ENCODE assay signal across 9 mouse cellular contexts in the genomic region with DNA sequence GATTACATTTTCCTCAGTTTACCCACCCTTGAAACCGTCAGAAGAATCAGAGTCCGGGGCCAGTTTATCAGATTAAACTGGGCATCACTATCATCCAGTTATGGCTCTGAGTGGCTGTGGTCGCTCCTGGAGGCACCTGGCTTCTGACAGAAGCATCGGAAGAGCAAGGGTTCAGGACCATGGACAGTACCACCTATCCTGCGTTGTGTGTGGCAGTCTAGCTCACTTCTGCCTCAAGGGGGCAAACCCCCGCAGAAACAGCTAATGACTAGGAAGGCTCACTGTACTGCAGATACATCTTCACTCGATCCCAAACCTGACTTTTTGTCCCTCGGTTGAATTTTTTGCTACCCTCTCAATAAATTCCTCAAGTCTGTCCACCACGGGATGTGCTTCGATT.
DNase-seq lines count a peak whose midpoint lies in the region; ATAC-seq and TF ChIP-seq lines count a peak whose summit lies in the region.
"Had no signal": no experiment of that assay in that cellular context is flagged by ENCODE, and none has a peak within 500 bp of the region (broad histone marks: within the 10 kb centered on the region; RNA-seq: fewer than 3 reads in every experiment).

No protein-coding gene starts in this region.

- TF ChIP-seq CTCF in kidney, postnatal 0 days (IDR thresholded peaks at IDR 0.05; ENCODE audit: low read depth) = peak; percentile 78

- H3K9ac ChIP-seq in kidney, postnatal 0 days (ENCODE audit: low read depth, low read length) = no peak overlapping the region
- H3K9ac ChIP-seq in kidney, embryonic 14.5 days (ENCODE audit: low read depth, low read length) = no peak overlapping the region

- H3K4me1 ChIP-seq in kidney, postnatal 0 days (replicated peaks; ENCODE audit: insufficient read depth, low read length) = no peaks in the 10 kb centered on the region
- H3K4me1 ChIP-seq in kidney, embryonic 14.5 days (ENCODE audit: control insufficient read depth, insufficient read depth, low read length) = no peaks in the 10 kb centered on the region

- no peaks in the 10 kb centered on the region for H3K36me3 ChIP-seq in kidney, postnatal 0 days (ENCODE audit: insufficient read depth, low read length)
- no peaks in the 10 kb centered on the region for H3K36me3 ChIP-seq in kidney, embryonic 14.5 days (ENCODE audit: control insufficient read depth, insufficient read depth, low read length)

- H3K4me3 ChIP-seq in kidney, postnatal 0 days (replicated peaks; ENCODE audit: low read depth, low read length) = no peak overlapping the region
- H3K4me3 ChIP-seq in kidney, embryonic 14.5 days (ENCODE audit: low read length) = no peak overlapping the region
- H3K4me3 ChIP-seq: erythroblast, embryonic 14.5 days had no signal

- DNase-seq in kidney, postnatal 0 days (ENCODE audit: low spot score) = peak; percentile 90
- DNase-seq in Muller cell, postnatal 12 days (ENCODE audit: inconsistent ontology term) = peak; percentile 43
- peak; percentile 44 for DNase-seq in embryo, embryonic 9.5 days (ENCODE audit: extremely low spot score)
- peak; percentile 22 for DNase-seq in naive thymus-derived CD4-positive, alpha-beta T cell, adult 2 months (ENCODE audit: low read depth)
- no peak for DNase-seq in layer of hippocampus, adult 9-10 months (ENCODE audit: low spot score)
- DNase-seq in layer of hippocampus, postnatal 14 days (ENCODE audit: low spot score in 2 of 2) = no peak

- no peaks in the 10 kb centered on the region for H3K9me3 ChIP-seq in kidney, postnatal 0 days (replicated peaks; ENCODE audit: low read length)
- no peaks in the 10 kb centered on the region for H3K9me3 ChIP-seq in kidney, embryonic 14.5 days (ENCODE audit: control insufficient read depth, low read length)

- no peak overlapping the region for H3K27ac ChIP-seq in kidney, postnatal 0 days
- no peak overlapping the region for H3K27ac ChIP-seq in kidney, embryonic 14.5 days (ENCODE audit: low read depth, low read length)

- no peak for ATAC-seq in kidney, postnatal 0 days (replicated peaks; ENCODE audit: low FRiP score, low read depth)
- no peak for ATAC-seq in kidney, embryonic 14.5 days (ENCODE audit: low FRiP score, low TSS enrichment)
- ATAC-seq in activated CD4-positive, CD25-positive, alpha-beta regulatory T cell, adult 4 months = no peak

- no peak overlapping the region for H3K4me2 ChIP-seq in kidney, postnatal 0 days (ENCODE audit: low read length)
- H3K4me2 ChIP-seq in kidney, embryonic 14.5 days (replicated peaks; ENCODE audit: low read depth, low read length) = no peak overlapping the region

- 13% methylated on average over 10 of the region's 10 CpGs for WGBS in kidney, postnatal 0 days
- 12% methylated on average over 10 of the region's 10 CpGs for WGBS in kidney, embryonic 14.5 days

- H3K27me3 ChIP-seq in kidney, postnatal 0 days (ENCODE audit: insufficient read depth, low read length) = no peaks in the 10 kb centered on the region
- H3K27me3 ChIP-seq in kidney, embryonic 14.5 days (ENCODE audit: control insufficient read depth, insufficient read depth, low read length) = peaks cover 3% of the 10 kb centered on the region; the same call in 1 of the 2 replicates

Comparison
In these comparisons a context has a peak if more than half of its experiments do, and no peak if none do; other contexts are left out.
1. DNase-seq: peak in kidney, postnatal 0 days (single experiment), Muller cell, postnatal 12 days (single experiment), embryo, embryonic 9.5 days (single experiment) and naive thymus-derived CD4-positive, alpha-beta T cell, adult 2 months (single experiment); none in layer of hippocampus, adult 9-10 months (single experiment) and layer of hippocampus, postnatal 14 days (0 of 2).